Mouse (Mus musculus) left cerebral cortex, postnatal 25 days (tissue): Measurements from ENCODE around the gene Il22ra1. TPM values are rescaled to one million over a fixed set of nuclear protein-coding genes. Genes with fewer than 3 reads are reported as not detected.

Experiments used
- total RNA-seq, 2 experiments: library from RNA; stranded (reverse); gene quantifications; 2 replicates each; pipeline ENCODE4 v1.2.3; 2021

Gene Il22ra1
- total RNA-seq, 2 experiments from 2014 or later = 0.18 to 0.25 TPM

Other genes with a start within 250 kb of the Il22ra1 start
- 1 to 10 TPM; 1.3 to 1.8 TPM for gene Stpg1, start 233.4 kb upstream of the Il22ra1 start, total RNA-seq
- 100 to 1,000 TPM; 104 TPM for gene Nipal3, start 233.1 kb upstream of the Il22ra1 start, total RNA-seq
- 1 to 10 TPM in 1 of 2 experiments, under 1 TPM in 1; 0.69 to 1.5 TPM for gene Grhl3, start 154.5 kb upstream of the Il22ra1 start, total RNA-seq
- gene Ifnlr1, start 41.9 kb upstream of the Il22ra1 start, total RNA-seq = under 1 TPM; 0.18 TPM
- 1 to 10 TPM; 1.4 to 1.7 TPM for gene Myom3, start 31.5 kb downstream of the Il22ra1 start, total RNA-seq
- 10 to 100 TPM; 74.3 to 80.1 TPM for gene Srsf10, start 127.6 kb downstream of the Il22ra1 start, total RNA-seq
- 10 to 100 TPM; 46.8 to 48.4 TPM for gene Pnrc2, start 145.7 kb downstream of the Il22ra1 start, total RNA-seq
- gene Cnr2, start 167.2 kb downstream of the Il22ra1 start, total RNA-seq = under 1 TPM in 1 of 2 experiments, not detected in 1; 0.14 TPM
- gene Fuca1, start 192.6 kb downstream of the Il22ra1 start, total RNA-seq = 10 to 100 TPM; 29.2 to 36.3 TPM
- gene Hmgcl, start 218.3 kb downstream of the Il22ra1 start, total RNA-seq = 10 to 100 TPM; 29.5 TPM
- 10 to 100 TPM; 22.4 to 22.5 TPM for gene Gale, start 235.6 kb downstream of the Il22ra1 start, total RNA-seq
- 10 to 100 TPM; 87.0 to 88.6 TPM for gene Lypla2, start 244.5 kb downstream of the Il22ra1 start, total RNA-seq